Mouse (Mus musculus): Measurements from ENCODE around the gene Atp1a4.

- no peak for TF ChIP-seq CTCF (IDR thresholded peaks at IDR 0.05; ENCODE audit: control insufficient read depth, insufficient read depth, insufficient replicate concordance, low read depth, low read length)
- no peak for TF ChIP-seq POLR2A (IDR thresholded peaks at IDR 0.05; ENCODE audit: control insufficient read depth, low read depth, low read length)
These were observed 54.6 kb downstream of the Atp1a4 start for GRCm38 (mm10) chr1:172203566-172203965.

Data from testis, adult 2 months (tissue).